Mouse (Mus musculus): ENCODE results near the gene Rxfp2. TPM values are rescaled to one million over a fixed set of nuclear protein-coding genes. Genes with fewer than 3 reads are reported as not detected.

Rxfp2 gene
- polyA plus RNA-seq, 1 experiment from 2014 or later = 7.9 TPM

GRCm38 (mm10) chr5:150026509-150027087 lies 8.1 kb downstream of the Rxfp2 start:
- no peak overlapping the region for H3K4me3 ChIP-seq (ENCODE audit: low read length)
- ATAC-seq (ENCODE audit: low FRiP score, low TSS enrichment) = no peak
- WGBS = 89% methylated on average over 12 of the region's 12 CpGs

DNA sequence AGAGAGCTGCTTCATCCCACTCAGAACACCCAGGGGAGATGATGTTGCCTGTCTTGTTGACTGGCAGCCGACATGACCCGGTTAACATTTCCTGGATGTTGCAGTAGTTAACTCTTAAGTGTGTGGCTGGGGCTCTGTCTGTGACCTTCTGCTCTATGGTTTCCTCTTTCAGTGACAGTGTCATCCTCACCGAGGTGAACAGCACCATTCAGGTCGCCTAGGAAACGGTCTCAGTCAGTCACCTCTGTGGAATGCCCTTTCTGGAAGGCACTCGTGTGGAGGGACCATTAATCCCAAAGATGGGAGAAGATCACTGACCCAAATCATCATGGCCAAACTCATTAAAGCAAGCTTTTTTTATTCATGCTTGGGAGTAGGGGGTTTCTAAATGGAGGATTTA lies 12.7 kb downstream of the Rxfp2 start:
- Histone ChIP-seq H3K9ac (ENCODE audit: low read depth, low read length) (no peak overlapping the region), H3K4me3 (ENCODE audit: low read length) (no peak overlapping the region), H3K4me2 (replicated peaks; ENCODE audit: low read depth, low read length) (no peak overlapping the region; the same call in 1 of the 2 replicates), H3K4me1 (ENCODE audit: control insufficient read depth, insufficient read depth, low read length) (peaks cover 20% of the 10 kb centered on the region), H3K27ac (ENCODE audit: low read depth, low read length) (peak overlapping the region; percentile 15; the same call in 1 of the 2 replicates), H3K27me3 (ENCODE audit: control insufficient read depth, insufficient read depth, low read length) (no peaks in the 10 kb centered on the region), H3K9me3 (ENCODE audit: control insufficient read depth, low read length) (no peaks in the 10 kb centered on the region), H3K36me3 (ENCODE audit: control insufficient read depth, insufficient read depth, low read length) (no peaks in the 10 kb centered on the region)
- ATAC-seq (ENCODE audit: low FRiP score, low TSS enrichment) = peak; percentile 92
- WGBS = 4% methylated on average over 6 of the region's 6 CpGs

More at GRCm38 (mm10) chr5:150026509-150027087, 8.1 kb downstream of the Rxfp2 start:
- Histone ChIP-seq H3K9ac (ENCODE audit: low read depth, low read length) (no peak overlapping the region), H3K9me3 (ENCODE audit: control insufficient read depth, low read length) (no peaks in the 10 kb centered on the region), H3K27ac (ENCODE audit: low read depth, low read length) (no peak overlapping the region), H3K36me3 (ENCODE audit: control insufficient read depth, insufficient read depth, low read length) (no peaks in the 10 kb centered on the region), H3K27me3 (ENCODE audit: control insufficient read depth, insufficient read depth, low read length) (no peaks in the 10 kb centered on the region), H3K4me2 (replicated peaks; ENCODE audit: low read depth, low read length) (no peak overlapping the region), H3K4me1 (ENCODE audit: control insufficient read depth, insufficient read depth, low read length) (peaks cover 10% of the 10 kb centered on the region)

DNA sequence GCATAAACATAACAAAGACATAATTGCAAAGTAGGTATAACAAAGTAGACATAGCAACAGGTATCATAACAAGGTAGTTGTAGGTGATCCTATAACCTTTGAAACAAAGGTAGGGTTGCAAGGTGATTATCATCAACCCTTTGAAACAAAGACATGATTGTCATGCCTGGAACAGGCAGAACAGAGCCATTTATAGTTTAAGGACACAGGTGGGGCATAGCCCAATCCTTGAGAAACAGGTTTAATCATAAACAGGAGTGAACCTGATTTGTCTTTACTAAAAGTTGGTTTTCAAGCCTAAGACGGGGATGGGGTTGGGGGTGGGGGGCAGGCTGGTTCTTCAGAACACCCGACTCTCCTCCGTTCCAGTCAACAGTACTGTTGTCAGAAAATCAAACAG lies 13.2 kb downstream of the Rxfp2 start:
- Histone ChIP-seq H3K4me1 (ENCODE audit: control insufficient read depth, insufficient read depth, low read length) (peaks cover 20% of the 10 kb centered on the region), H3K9me3 (ENCODE audit: control insufficient read depth, low read length) (no peaks in the 10 kb centered on the region), H3K36me3 (ENCODE audit: control insufficient read depth, insufficient read depth, low read length) (no peaks in the 10 kb centered on the region), H3K4me2 (replicated peaks; ENCODE audit: low read depth, low read length) (no peak overlapping the region), H3K9ac (ENCODE audit: low read depth, low read length) (no peak overlapping the region), H3K27ac (ENCODE audit: low read depth, low read length) (no peak overlapping the region), H3K4me3 (ENCODE audit: low read length) (no peak overlapping the region), H3K27me3 (ENCODE audit: control insufficient read depth, insufficient read depth, low read length) (no peaks in the 10 kb centered on the region)
- 33% methylated on average over 3 of the region's 3 CpGs for WGBS
- no peak; the same call in 1 of the 2 replicates for ATAC-seq (ENCODE audit: low FRiP score, low TSS enrichment)

GRCm38 (mm10) chr5:150032075-150032492 lies 13.6 kb downstream of the Rxfp2 start:
- Histone ChIP-seq H3K4me1 (ENCODE audit: control insufficient read depth, insufficient read depth, low read length) (peaks cover 20% of the 10 kb centered on the region), H3K27ac (ENCODE audit: low read depth, low read length) (no peak overlapping the region; the same call in 1 of the 2 replicates), H3K4me2 (replicated peaks; ENCODE audit: low read depth, low read length) (no peak overlapping the region), H3K4me3 (ENCODE audit: low read length) (no peak overlapping the region), H3K36me3 (ENCODE audit: control insufficient read depth, insufficient read depth, low read length) (no peaks in the 10 kb centered on the region), H3K9me3 (ENCODE audit: control insufficient read depth, low read length) (no peaks in the 10 kb centered on the region), H3K9ac (ENCODE audit: low read depth, low read length) (no peak overlapping the region), H3K27me3 (ENCODE audit: control insufficient read depth, insufficient read depth, low read length) (no peaks in the 10 kb centered on the region)
- ATAC-seq (ENCODE audit: low FRiP score, low TSS enrichment) = peak; percentile 26; the same call in 1 of the 2 replicates
- 36% methylated on average over 3 of the region's 3 CpGs for WGBS

- ATAC-seq (ENCODE audit: low FRiP score, low TSS enrichment) = no peak
- Histone ChIP-seq H3K27ac (ENCODE audit: low read depth, low read length) (no peak overlapping the region), H3K27me3 (ENCODE audit: control insufficient read depth, insufficient read depth, low read length) (no peaks in the 10 kb centered on the region), H3K4me3 (ENCODE audit: low read length) (no peak overlapping the region), H3K4me2 (replicated peaks; ENCODE audit: low read depth, low read length) (no peak overlapping the region), H3K36me3 (ENCODE audit: control insufficient read depth, insufficient read depth, low read length) (no peaks in the 10 kb centered on the region), H3K4me1 (ENCODE audit: control insufficient read depth, insufficient read depth, low read length) (peaks cover 12% of the 10 kb centered on the region; the same call in 1 of the 2 replicates), H3K9me3 (ENCODE audit: control insufficient read depth, low read length) (no peaks in the 10 kb centered on the region), H3K9ac (ENCODE audit: low read depth, low read length) (no peak overlapping the region)
- WGBS = 78% methylated on average over 8 of the region's 8 CpGs
Observed at GRCm38 (mm10) chr5:150036286-150036685, 17.8 kb downstream of the Rxfp2 start.

DNA sequence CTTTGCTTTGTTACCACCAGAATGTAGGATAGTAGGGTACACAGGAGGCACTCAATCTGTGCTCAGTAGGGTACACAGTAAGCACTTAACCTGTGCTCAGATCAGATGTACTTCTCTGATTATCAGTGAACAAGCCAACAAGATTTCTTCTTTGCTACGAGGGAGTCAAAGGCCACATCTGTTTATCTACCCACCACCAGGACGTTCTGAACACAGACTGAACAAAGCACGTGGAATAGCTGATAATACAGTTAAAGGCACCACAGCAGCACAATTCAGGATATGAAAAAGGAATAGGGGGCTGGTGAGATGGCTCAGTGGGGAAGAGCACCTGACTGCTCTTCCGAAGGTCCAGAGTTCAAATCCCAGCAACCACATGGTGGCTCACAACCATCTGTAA lies 18.4 kb downstream of the Rxfp2 start:
- H3K4me2 ChIP-seq (replicated peaks; ENCODE audit: low read depth, low read length) = no peak overlapping the region
- H3K9ac ChIP-seq (ENCODE audit: low read depth, low read length) = no peak overlapping the region
- ATAC-seq (ENCODE audit: low FRiP score, low TSS enrichment) = no peak
- no peak overlapping the region for H3K4me3 ChIP-seq (ENCODE audit: low read length)
- no peak overlapping the region for H3K27ac ChIP-seq (ENCODE audit: low read depth, low read length)
- 64% methylated on average over 4 of the region's 4 CpGs for WGBS
- peaks cover 8% of the 10 kb centered on the region; the same call in 1 of the 2 replicates for H3K4me1 ChIP-seq (ENCODE audit: control insufficient read depth, insufficient read depth, low read length)
- H3K36me3 ChIP-seq (ENCODE audit: control insufficient read depth, insufficient read depth, low read length) = no peaks in the 10 kb centered on the region
- no peaks in the 10 kb centered on the region for H3K27me3 ChIP-seq (ENCODE audit: control insufficient read depth, insufficient read depth, low read length)
- no peaks in the 10 kb centered on the region for H3K9me3 ChIP-seq (ENCODE audit: control insufficient read depth, low read length)

- no peaks in the 10 kb centered on the region for H3K27me3 ChIP-seq (ENCODE audit: control insufficient read depth, insufficient read depth, low read length)
- no peaks in the 10 kb centered on the region for H3K4me1 ChIP-seq (ENCODE audit: control insufficient read depth, insufficient read depth, low read length)
- H3K4me2 ChIP-seq (replicated peaks; ENCODE audit: low read depth, low read length) = no peak overlapping the region
- H3K9me3 ChIP-seq (ENCODE audit: control insufficient read depth, low read length) = peaks cover 4% of the 10 kb centered on the region; the same call in 1 of the 2 replicates
- ATAC-seq (ENCODE audit: low FRiP score, low TSS enrichment) = no peak
- WGBS = 76% methylated on average over 2 of the region's 2 CpGs
- no peaks in the 10 kb centered on the region for H3K36me3 ChIP-seq (ENCODE audit: control insufficient read depth, insufficient read depth, low read length)
- H3K4me3 ChIP-seq (ENCODE audit: low read length) = no peak overlapping the region
- H3K27ac ChIP-seq (ENCODE audit: low read depth, low read length) = no peak overlapping the region
- no peak overlapping the region for H3K9ac ChIP-seq (ENCODE audit: low read depth, low read length)
Observed at GRCm38 (mm10) chr5:150044533-150044932, 26.1 kb downstream of the Rxfp2 start.

DNA sequence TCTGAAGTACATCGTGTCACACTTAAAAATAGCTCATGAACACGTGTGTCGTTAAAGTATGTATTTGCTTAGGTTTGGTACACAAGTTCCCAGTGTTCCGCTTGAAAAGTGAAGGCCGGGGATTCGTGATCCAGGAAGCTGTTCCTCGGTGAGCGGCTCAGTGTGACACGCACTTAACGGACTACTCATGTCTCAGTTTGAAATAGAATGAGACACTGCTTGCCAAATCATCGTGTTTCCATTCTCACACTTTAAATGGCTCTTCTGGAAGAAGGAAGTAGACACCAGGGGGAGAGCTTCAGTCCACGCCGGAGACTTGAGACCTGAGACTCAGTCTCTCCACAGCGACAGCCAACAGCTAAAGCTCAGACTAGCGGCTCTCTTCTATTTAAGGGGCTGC lies 28.0 kb downstream of the Rxfp2 start:
- Histone ChIP-seq H3K9me3 (ENCODE audit: control insufficient read depth, low read length) (peaks cover 4% of the 10 kb centered on the region; the same call in 1 of the 2 replicates), H3K27me3 (ENCODE audit: control insufficient read depth, insufficient read depth, low read length) (no peaks in the 10 kb centered on the region), H3K4me1 (ENCODE audit: control insufficient read depth, insufficient read depth, low read length) (no peaks in the 10 kb centered on the region), H3K4me3 (ENCODE audit: low read length) (no peak overlapping the region), H3K27ac (ENCODE audit: low read depth, low read length) (no peak overlapping the region), H3K9ac (ENCODE audit: low read depth, low read length) (no peak overlapping the region), H3K36me3 (ENCODE audit: control insufficient read depth, insufficient read depth, low read length) (no peaks in the 10 kb centered on the region), H3K4me2 (replicated peaks; ENCODE audit: low read depth, low read length) (no peak overlapping the region)
- ATAC-seq (ENCODE audit: low FRiP score, low TSS enrichment) = no peak
- WGBS = 43% methylated on average over 15 of the region's 15 CpGs

GRCm38 (mm10) chr5:150049946-150050345 lies 31.5 kb downstream of the Rxfp2 start:
- Histone ChIP-seq H3K4me1 (ENCODE audit: control insufficient read depth, insufficient read depth, low read length) (no peaks in the 10 kb centered on the region), H3K27ac (ENCODE audit: low read depth, low read length) (no peak overlapping the region), H3K4me3 (ENCODE audit: low read length) (no peak overlapping the region), H3K9ac (ENCODE audit: low read depth, low read length) (no peak overlapping the region), H3K27me3 (ENCODE audit: control insufficient read depth, insufficient read depth, low read length) (no peaks in the 10 kb centered on the region), H3K9me3 (ENCODE audit: control insufficient read depth, low read length) (no peaks in the 10 kb centered on the region), H3K4me2 (replicated peaks; ENCODE audit: low read depth, low read length) (no peak overlapping the region), H3K36me3 (ENCODE audit: control insufficient read depth, insufficient read depth, low read length) (no peaks in the 10 kb centered on the region)
- ATAC-seq (ENCODE audit: low FRiP score, low TSS enrichment) = peak; percentile 30; the same call in 1 of the 2 replicates
- WGBS = 54% methylated on average over 7 of the region's 7 CpGs

Measured in kidney, embryonic 14.5 days (tissue).